Mouse (Mus musculus) regulatory T cell (primary cell): Measurements from ENCODE around the gene Naaladl1.

Experiments used
- in situ Hi-C: fragments of 300-600 bp; cut with MboI, MseI; formaldehyde crosslinking; loops from one replicate; pipeline ENCODE4 v1.15.1; 2025; ENCODE audit warnings: high pct_unique_total_duplicates

Gene Naaladl1

DNA sequence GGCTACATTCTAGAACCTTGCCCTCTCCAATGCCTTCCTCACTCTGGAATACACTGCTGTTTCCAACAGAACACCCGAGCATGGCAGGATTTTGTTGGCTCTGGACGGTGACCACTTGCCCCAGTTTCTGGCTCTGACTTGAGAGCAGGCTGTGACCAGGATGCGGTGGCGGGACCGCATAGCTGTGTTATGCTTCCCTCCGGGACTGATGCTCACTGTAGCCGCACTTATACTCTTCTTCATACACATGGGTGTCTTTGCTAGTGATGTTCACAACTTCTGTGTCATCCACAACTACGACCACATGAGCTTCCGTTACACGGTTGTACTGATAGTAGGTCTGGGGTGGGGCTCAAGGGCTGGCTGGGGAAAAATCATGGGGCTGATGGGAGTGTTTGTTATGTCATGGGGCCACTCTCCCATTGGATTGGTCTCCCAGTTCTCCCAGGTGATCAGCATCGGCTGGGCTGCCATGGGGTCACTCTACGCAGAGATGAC lies 25.6 kb upstream of the Naaladl1 start, which contains the start of gene Tmem262:
TSS of gene Tmem262 (plus strand) at position 51 of the 498 bp plus-strand sequence.
- in situ Hi-C loops, result loop anchor here (10.0 kb wide), 1 partner anchor 895 kb away; the partner anchor contains the start of genes Plcb3 and Ppp1r14b

DNA sequence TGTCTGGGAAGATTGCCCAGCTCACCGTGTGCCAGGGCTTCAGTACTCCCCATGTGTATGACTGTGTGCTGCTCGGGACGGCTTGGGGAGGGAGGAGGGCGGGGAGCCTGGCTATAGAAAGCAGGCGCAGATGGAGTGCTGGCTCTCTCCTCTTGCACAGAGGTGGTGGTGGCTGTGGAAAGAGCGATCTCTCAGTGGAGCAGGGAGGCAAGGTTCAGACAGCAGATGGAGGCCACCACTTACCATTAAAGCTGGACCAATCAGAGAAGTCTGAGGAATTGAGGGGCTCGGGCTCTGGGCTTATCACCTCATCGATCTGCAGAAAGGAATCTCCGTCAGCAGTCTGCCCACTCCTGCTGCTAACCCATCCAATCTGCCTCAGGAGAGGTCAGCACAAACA lies 23.4 kb upstream of the Naaladl1 start, which contains the start of gene Gm28374:
TSS of gene Gm28374 (minus strand) at position 101 of the 400 bp plus-strand sequence.
- in situ Hi-C loops, result no loop called here

DNA sequence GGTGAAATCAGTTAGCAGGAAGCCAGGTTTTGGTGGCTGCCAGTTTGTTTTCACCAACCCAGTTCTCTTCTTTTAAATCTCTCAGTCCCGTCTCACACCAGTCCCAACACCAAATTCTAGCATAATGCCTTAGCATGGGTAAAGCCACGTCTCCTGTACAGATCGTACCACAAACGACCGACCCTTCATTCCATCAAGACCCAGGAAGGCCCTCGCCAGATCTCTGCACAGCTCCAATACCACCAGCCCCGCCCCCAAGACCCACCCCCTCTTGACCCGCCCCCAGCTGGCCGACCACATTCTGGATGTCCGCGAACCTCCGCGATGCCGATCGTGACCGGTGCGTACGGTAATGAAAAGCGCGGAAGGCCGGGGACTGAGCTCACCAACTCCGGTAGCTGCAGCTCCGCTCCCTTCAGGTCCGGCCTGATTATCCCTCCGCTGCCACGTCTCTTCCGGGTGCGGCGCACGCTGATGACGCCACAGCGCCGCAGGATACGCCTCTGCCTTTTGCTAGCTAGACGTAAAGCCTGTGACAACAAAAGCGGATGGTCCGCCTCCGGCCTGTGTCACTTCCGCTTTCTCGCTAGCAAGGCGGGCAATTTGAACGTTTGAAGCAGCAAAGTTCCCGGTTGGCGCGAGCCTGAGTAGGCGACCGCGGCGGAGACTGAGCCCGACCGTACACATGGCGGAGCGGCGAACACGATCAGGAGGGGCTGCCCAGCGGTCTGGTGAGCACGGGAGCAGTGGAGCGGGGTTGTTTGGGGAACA lies 20.9 kb upstream of the Naaladl1 start, which contains the start of the genes Zfpl1 and Cdca5:
TSS of gene Zfpl1 (minus strand) at position 479 of the 771 bp plus-strand sequence.
TSS of gene Cdca5 (plus strand) at position 506 of the 771 bp plus-strand sequence.
- in situ Hi-C loops, result no loop called here

DNA sequence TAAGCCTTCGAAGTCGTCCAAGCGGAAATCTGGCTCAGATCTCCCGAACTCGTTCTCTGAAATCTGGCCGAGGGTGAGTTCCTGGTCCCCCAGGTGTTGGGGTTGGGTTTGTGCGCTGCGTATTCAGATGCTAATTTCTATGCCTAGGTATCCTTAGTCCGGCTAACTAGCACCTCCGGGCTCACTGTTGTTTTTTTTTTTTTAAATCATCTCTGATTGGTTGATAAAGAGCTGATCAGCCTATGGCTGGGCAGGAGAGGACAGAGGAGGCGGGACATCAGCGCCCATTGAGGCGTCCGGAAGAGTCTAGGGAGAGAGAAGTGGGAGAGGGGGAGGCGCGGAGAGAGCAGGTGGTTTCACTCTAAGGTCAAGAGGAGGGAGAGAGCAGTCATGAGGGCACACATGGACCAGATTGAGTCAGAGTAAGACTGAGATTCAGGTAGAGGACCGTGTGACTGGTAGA lies 20.1 kb upstream of the Naaladl1 start:
- in situ Hi-C loops, result no loop called here

DNA sequence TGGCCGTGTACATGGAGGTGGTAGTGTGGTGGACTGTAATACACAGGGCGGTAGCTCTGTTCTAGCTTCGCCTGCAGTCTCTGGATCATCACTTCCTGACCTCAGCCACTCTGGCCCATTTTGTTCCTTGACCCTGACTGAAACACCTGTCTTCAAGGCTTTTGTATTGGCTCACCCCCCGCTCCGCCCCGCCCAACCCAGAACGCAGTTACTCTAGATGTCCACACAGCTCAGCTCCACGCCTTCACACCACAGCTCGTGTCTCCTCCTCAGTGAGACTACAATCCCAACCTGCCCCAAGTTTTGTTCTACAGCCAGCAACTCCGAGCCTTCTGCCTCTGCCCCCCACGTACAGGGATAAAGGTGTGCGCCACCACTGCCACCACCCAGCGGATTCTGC lies 16.7 kb upstream of the Naaladl1 start:
- in situ Hi-C loops, result no loop called here

DNA sequence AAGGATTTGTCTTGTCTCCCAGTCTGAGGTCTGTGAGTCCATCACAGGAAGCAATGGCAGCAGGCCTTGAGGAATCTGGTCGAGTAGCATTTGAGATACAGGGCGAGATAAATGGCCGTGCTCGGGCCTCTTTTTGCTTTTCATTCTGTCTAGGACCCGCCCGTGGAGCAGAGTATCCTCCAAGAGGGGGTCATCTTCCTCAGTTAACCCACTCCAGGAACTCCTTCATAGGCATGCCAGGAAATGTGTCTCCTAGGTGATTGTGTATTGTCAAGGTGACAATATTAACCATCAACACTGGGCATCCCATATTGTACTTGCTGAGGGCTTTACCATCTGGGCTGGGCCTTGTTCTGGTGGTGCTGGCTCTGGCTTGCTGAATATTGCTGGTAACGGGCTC lies 11.5 kb upstream of the Naaladl1 start, which contains the start of gene AC131692.1:
TSS of gene AC131692.1 (plus strand) at position 301 of the 400 bp plus-strand sequence.
- in situ Hi-C loops, result no loop called here

DNA sequence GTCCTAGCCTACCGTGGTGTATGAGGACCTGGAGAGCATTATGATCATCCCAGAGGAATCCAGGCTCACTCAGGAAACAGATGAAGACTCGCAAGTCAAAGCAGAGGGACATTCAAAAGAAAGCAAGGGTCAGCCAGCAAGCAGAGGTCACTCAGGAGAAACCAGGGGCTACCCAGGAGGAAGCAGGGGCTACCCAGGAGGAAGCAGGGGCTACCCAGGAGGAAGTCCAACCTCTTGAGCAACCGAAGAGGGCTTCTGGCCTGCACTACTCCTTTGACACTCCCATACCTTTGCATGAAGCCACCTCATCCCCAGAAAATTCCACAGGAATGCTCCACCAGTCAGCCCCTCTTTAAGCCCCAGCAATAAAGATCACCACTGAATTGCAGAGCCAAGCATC lies 7.7 kb upstream of the Naaladl1 start:
- in situ Hi-C loops, result no loop called here

DNA sequence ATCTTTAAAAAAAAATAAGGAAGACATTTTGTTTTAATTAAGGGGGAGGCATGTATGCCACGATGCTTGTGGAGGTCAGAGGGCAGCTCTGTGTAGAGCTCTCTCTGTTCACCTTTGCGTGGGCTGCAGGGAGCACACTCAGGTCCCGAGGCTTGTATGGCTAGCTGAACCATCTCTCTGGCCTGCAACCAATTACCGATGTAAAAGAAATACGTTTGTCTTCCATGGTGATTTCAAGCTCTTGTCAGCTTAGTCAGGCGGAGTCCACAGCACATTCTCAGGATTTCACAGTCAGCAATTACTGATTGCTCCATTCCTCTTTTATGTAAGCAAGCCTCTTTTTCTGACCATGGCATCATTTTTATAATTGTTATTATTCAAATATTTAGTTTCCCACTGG lies 4.4 kb upstream of the Naaladl1 start:
- in situ Hi-C loops, result no loop called here

DNA sequence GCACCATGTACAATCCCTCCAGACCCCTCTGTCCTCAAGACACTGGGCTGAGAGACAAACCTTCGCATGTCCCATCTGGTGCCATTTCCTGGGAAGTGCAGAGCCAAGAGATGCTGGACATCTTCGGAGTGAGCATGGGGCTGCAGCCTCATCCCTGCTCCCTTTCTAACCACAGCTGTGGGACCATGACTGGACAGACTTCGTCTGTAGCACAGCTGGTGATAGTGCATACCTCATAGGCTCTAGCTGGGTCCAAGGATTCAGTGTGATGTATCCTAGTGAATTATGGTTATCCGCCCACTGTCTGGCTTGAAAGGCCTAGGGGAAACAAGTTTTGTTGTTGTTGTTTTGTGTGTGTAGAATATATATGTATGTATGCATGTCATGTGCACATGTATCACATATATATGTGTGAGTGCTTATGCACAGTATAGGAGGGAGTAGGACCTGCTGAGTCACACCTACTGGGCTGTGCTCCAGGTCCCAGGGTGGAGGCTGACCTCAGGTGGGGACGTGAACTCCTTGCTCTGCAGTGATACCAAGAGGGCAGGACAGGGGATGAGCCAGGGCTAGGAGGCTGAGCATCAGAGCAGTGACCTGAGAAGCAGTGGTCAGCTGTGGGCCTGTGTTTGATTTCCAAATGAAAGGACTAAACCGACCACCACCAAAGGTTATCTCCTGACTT lies 3.3 kb upstream of the Naaladl1 start:
- in situ Hi-C loops, result no loop called here

DNA sequence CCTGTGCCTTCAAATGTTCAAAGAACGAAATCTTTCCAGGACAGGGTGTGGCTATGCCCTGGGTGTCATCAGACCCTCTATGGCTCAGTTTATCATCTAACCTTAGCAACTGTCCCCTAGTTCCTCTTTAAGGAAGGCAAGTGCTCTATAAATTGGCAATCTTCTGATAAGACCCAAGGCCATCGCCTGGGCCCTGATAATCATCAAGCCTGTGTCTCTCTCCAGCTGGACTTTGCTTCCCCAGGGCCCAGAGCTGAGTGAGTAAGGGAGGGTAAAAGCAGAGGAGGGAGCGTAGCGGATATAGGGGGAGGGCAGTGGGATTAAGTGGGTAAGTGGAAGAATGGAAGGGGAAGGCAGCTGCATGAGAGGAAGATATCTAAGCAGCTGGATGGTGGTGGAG lies 1.1 kb upstream of the Naaladl1 start:
- in situ Hi-C loops, result no loop called here

DNA sequence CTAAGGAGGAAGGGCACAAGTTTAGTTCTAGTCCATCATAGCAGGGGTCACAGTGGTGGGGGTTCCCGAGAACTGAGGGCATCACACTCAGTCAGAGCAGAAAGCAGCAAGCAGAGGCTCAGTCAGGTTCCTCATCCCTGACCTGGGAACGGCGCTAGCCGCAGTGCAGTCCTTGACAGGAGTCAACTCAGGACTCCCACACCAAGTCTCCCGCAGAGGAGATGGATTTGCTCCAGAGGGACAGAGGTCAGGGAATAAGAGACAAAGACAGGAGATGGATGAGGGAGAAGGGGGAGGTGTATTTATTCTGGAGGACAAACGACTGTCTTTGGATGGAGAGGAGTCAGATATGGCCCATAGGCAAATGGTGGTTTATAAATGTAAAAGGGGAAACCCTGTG lies 7.5 kb downstream of the Naaladl1 start:
- in situ Hi-C loops, result no loop called here

DNA sequence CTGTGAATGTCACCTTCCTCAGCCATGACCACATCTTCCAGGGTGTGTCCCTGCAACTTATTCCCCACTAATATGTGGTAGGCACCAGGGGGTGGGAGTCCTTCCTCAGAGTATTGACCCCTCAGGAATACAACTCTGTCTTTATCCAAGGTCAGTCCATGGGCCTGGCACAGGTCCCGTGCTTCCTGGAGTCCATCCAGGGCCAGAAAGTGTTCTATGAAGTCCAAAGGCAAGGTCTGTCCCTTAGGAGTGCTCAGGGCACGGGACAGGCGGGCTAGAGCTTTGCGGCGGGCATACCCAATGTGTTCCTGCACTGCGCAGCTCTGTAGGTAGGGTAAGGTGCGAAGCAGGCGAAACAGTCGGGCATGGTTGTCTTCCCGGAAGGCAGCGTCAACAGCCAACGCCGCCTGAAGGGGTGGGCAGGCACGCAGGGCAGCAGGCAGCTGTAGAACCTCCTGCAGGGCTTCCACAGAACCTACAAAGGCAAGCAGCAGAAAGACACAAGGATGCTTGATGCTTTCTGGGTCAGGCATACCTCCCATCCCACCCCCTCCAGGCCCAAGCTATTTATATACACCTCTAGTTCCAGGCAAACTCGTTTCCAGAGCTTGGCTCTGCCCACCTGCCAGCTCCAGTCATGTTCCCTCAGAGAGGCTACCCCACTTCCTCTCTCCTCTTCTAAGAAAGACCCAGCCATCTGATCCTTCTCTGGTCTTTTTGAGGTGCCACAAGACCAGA lies 10.7 kb downstream of the Naaladl1 start:
- in situ Hi-C loops, result no loop called here

DNA sequence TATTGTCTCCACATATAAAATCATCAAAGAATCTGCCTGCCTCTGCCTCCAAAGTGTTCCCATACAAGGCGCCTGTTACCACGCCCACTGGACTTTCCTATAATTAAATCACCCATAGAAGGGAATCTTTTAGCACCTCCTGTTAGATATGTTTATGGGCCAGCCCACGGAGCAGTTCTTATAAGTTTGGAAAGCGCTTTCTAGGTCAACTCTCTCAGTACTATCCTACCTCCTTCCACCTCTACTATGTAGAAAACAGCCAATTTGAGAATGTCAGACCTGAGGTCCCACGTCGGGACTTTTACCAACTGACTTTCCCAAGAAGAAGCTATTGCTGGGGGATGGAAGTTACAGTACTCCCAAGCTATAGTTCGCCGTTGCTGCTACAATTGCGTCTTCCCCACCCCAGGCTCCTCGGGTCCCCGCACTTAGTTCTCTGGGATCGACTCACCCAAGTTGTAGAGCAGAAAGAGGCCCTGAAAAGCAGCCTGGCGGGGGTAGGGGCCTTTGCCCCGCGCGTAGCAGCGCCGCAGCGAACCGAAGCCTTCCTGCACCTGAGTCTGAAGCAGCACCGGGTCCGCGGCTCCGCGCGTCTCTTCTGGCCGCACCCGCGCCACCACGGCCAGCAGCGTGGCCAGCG lies 11.9 kb downstream of the Naaladl1 start:
- in situ Hi-C loops, result no loop called here

DNA sequence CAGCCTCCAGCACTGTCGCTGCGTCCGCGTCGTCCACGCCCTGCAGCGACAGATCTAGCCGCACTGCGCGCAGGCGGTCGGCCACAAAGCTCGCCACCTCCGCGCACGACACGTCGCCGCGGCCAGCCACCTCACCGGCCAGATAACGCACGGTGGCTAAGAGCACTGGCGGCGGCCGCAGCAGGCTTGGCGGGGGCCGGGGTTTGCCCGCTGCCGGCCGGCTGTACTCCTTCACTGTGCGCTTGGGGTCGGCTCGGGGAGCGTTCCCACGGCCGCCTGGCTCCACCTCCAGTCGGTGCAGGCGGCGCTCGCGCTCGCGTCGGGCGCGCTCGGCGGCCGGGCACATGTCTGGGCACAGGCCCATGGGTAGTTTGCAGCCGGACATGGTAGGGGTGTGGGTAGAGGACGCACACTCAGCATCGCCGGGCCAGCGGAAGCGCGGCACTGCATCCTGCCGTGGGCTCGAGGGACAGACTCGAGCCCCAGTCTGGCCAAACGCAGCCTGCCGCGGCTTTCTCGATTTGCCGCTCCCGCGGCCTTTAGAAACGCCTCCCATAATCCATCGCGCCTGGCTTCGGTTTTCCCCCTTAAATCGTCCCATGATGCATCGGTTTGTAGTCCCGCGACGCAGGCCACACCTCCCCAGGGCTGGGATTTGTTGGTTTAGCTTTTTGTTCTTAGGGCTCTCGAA lies 12.5 kb downstream of the Naaladl1 start, which contains the start of gene Sac3d1:
TSS of gene Sac3d1 (minus strand) at position 665 of the 691 bp plus-strand sequence.
- in situ Hi-C loops, result no loop called here

DNA sequence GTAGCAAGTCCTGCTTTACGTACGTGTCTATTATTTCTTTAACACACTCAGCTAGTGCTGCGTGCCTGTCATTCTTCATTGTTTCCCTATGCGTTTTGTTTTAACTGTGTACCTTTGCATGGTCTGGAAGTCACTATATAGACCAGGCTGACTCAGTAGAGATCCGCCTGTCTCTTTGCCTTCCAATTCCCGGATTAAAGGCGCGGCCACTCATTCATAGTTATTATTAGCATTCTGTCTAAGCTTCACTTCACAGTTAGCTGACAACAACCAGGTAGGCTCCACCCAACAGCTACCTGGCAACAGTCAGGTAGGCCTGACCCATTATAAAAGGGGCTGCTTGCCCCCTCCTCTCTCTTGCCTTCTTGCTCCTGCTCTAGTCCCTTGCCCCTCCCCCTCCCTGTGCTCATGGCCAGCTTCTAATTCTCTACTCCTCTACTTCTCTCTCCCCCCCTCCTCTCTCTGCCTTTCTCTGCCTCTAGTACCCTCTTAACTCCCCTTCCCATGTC lies 13.1 kb downstream of the Naaladl1 start:
- in situ Hi-C loops, result no loop called here

DNA sequence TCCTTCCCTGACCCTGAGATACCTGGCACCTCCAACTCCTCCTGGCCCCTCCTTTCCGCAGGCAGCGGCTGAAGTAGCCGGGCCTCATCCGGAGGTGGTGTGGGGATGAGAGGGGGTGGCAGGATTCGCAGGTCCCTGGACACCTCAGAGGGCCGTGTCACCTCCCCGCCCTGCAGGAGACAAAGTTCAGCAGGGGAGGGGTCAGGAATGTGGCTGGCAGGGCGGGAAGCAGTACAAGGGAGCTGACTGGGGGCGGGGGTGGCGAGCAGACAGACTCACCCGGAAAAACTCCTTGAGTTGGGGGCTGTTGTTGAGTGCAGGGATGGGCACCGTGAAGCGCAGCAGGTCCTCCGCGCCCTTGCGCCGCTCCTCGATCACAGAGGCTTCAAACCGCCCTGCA lies 16.2 kb downstream of the Naaladl1 start:
- in situ Hi-C loops, result no loop called here

DNA sequence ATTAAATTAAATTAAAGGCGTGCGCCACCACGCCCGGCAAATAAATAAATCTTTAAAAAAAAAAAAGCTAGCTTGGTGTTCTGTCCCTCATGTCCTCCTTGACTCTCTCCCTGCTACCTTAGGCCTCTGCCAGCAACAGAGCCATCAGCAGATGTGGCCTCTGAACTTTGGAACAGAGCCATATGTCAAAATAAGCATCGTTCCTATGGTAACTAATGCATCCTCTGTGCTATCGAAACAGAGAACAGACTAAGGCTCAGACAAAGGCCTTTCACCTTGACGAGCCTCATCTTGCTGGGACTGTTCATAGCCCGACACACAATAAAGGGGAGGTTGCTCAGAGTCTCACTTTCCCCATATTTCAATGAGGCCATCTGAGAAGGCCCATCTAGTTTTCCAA lies 17.7 kb downstream of the Naaladl1 start:
- in situ Hi-C loops, result no loop called here

DNA sequence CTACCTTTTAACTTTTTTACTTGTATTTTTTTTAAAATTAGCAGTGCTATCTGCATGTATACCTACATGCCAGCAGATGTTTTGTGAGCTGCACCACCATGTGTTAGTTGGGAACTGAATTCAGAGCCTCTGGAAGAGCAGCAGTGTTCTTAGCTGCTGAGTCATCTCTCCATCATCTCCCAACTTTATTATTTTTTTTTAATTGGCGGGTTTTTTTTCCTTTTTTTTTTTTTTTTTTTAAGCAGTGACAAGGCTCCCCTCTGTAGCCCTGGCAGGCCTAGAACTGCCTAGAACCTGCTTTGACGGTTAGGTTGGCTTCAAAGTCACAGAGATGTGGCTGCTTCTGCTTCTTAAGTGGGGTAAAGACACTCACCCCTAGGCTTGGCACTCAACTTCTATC lies 19.3 kb downstream of the Naaladl1 start:
- in situ Hi-C loops, result loop anchor here (5.0 kb wide), 1 partner anchor 163 kb away; the partner anchor contains the start of gene Pola2

DNA sequence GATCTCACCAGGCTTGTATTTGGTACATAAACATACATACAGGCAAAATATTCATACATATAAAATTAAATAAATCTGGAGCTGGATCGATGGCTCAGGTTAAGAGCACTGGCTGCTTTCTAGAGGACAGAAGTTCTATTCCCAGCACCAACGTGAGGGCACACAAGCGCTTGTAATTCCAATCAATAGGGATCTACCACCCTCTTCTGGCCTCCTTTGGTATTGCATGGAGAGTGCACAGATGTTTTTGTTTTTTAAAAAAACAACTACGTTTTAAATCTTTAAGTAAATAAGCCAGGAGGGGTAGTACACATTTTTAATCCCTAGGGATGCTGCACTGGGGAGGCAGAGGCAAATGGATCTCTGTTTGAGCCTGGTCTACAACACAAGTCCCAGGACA lies 20.7 kb downstream of the Naaladl1 start:
- in situ Hi-C loops, result loop anchor here (5.0 kb wide), 1 partner anchor 164 kb away; the partner anchor contains the start of gene Pola2
